Mouse (Mus musculus): ENCODE measurements around the gene Tmem161a.

GRCm38 (mm10) chr8:70195762-70196161 lies 23.6 kb downstream of the Tmem161a start:
- TF ChIP-seq CTCF (IDR thresholded peaks at IDR 0.05) (peak; percentile 23; the same call in 1 of the 2 replicates), EP300 (IDR thresholded peaks at IDR 0.05) (no peak)

Measured in lung, postnatal 0 days (tissue).